Mouse (Mus musculus) testis, adult 2 months (tissue): Measurements from ENCODE around the gene Rpl6.

Source experiments
- CTCF ChIP-seq: fragments of 200-500 bp; IDR thresholded peaks from 2 replicates; pipeline ENCODE4 v1.5.1; 2012; ENCODE audit warnings: low read depth, mild to moderate bottlenecking, inconsistent platforms, low read length, moderate library complexity; ENCODE audit not compliant: control insufficient read depth, insufficient read depth, insufficient replicate concordance
- POLR2A ChIP-seq: fragments of 200-500 bp; IDR thresholded peaks from 2 replicates; pipeline ENCODE4 v1.6.1; 2012; ENCODE audit warnings: low read depth, mild to moderate bottlenecking, inconsistent platforms, low read length, moderate library complexity; ENCODE audit not compliant: control insufficient read depth

DNA sequence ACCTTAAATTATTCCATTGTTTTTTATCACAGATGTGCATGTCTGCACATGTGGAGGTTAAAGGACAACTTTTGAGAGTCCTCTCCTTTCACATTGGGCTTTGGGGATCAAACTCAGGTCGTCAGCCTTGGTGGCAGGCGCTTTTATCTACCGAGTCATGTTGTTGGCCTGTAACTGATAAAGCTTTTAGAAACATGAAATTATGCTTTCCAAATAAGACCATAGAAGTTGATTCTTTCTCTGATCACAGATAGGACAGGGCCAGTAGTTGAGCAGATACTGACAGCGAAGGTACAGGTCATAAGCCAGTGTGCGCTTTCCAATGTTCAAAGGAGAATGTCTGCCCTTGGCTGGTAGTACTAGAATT, 40.1 kb downstream of the Rpl6 start:
- TF ChIP-seq CTCF (no peak), POLR2A (no peak)
